Mouse (Mus musculus) spleen, postnatal 14 days (tissue): Measurements from ENCODE around the gene Gm43518.
A peak's percentile ranks its signal among the peaks of the same experiment; 100 is the strongest.

ENCODE experiments used
- DNase-seq, 2 experiments: peaks; one replicate each; pipeline ENCODE4 v3.0.0; 2021 to 2022; ENCODE audit warnings: low spot score in 2 of 2

Gm43518 gene

DNA sequence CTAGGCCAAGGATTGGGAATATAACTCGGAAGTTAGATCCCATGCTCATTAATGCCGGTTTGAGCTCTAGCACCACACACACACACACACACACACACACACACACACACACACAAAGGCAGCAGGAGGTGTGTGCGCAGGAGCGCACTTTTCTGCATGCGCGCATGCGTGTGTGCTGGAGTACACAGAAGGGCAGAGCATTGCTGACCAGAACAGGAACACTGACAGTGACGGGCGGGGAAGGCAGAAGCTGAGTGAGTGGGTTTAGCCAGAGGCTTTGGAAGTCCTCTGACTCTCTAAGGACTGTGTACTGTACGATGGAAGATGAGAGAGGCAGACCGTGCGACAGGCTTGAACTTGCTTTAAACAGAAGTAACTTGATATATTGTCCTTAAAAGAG is 6.3 kb downstream of the Gm43518 start:
- DNase-seq, result no peak

DNA sequence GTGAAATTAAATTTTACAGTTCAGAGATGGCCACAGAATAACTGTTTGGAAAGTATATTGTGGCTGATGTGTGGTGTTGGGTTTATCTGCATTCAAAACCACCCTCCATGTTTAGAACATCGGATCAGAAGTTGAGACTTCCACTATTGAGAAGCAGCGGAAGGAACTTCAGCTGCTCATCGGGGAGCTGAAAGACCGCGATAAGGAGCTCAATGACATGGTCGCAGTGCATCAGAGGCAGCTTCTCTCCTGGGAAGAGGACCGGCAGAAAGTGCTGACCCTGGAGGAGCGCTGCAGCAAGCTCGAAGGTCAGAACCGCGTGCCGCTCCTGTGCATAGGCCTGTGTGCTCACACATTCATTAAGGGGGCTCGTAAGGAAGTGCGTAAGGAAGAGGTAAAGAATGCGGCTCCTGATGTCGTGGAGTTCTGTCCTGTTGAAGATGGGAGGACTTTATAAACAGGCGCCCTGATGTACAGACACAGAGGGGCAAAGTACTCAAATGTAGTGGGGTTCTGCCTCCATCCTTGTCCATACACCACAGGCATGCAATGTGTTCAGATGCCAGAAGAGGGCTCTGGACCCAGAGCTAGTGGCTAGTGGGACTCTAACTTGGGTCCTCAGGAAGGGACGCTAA is 6.9 kb downstream of the Gm43518 start:
- DNase-seq, result peak in 1 of 2 experiments; percentile 28

DNA sequence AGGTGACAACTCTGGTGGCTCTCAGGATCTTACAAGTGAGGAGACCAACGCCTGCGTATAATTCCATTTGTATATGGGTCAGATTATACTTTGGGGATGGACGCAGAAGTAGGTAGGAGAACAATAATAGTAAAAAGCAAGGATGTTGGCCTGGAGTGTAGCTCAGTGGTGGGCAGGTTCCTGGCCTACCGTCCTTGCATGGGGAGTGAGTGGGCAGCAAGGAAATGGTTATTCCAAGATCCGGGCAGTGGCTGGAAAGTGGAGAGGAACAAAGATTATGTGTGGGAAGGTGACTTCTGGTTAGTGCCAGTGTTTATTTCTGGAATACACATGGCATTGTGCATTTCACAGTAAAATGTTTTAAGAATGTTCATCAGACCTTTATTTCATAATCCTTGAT is 8.7 kb downstream of the Gm43518 start:
- no peak for DNase-seq

DNA sequence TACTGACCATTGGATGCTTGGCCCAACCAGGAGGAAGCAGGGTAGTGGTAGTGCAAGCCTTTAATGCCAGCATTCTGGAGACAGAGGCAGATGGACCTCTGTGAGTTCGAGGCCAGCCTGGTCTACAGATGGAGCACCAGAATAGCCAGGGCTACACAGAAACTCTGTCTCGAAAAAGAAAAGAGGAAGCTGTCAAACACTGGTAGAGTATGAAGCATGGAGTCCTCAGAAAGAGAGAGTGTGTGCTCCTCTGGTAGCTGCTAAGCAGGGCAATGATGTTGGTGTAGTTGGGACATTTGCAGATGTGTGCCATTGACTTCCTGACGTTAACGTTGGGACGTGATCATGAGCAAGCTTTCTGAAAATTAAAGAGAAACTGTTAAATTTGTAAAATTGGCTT is 11.3 kb downstream of the Gm43518 start:
- no peak for DNase-seq

DNA sequence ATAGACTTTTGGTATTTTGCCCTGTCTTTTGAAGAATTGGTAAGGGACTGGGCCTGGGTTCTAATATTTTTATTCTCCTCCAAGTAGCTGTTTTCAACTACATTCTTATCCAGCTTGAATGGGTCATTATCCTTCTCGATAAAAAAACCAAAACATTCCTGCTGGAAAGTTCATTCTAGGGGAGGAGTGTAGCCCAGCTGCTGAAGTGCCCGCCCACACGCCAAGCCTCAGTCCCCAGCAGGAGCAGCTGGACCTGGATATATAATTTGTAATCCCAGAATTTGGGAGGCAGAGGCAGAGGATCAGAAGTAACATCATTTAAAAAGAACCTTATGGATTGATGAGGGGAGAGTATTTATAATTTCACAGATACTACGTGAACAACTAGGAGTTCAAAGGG is 19.3 kb downstream of the Gm43518 start:
- no peak for DNase-seq

DNA sequence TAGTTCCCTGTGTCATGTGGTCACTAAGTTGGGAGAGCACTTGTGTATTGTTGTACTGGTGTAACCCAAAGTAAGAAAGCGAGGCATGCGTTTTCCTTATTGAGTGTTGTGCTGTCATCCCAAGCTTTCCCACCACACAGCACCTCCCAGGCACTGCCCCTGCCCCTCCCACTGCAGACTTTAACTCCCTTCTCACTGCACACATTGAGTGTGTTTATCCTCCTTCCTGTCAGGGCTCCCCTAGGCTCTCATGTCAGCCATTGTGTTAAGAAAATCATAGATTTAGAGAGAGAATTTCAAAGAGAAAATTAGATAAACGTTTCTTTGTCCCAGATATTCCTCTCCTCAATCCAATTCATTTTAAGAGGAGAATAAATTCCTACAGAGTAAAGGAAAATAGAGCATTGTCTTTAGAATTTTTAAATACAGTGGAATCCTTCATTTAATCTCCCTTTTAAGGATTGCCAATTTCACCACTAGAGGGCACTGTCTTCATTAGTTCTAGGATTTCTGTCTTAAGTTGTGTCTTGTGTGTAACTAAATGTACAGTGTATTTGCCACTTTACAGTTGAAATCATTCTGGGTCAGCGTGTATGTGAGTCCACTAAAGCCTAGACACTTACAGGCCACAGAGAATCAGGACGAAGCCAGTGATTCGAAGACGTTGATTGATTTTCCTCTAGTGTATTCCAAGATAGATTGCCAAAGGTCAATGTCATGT is 20.0 kb downstream of the Gm43518 start:
- DNase-seq, result no peak

DNA sequence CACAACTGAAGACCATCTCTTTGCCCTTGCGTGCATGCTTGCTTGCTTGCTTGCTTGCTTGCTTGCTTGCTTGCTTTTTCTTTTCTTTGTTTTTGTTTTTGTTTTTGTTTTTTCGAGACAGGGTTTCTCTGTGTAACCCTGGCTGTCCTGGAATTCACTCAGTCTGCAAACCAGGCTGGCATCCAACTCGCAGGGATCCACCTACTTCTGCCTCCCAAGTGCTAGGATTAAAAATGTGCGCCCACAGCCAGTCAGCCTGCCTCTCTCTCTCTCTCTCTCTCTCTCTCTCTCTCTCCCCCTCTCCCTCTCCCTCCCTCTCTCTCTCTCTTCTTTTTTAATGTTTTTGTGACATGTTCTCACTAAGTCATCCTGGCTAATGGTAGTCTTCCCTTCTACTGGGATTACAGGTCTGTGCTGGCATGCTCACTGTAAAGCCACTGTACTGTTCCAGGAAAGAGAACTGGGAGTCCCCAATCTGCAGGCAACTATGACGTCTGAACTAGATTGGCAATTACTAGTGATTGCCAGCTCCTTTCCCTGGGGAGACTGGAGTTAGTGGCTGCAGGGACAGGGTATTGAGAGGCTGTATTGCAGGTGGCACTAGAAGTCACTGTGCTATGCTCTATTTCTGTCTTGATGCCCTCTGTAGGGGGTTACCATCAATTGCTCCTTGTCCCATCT is 25.3 kb downstream of the Gm43518 start:
- no peak for DNase-seq

DNA sequence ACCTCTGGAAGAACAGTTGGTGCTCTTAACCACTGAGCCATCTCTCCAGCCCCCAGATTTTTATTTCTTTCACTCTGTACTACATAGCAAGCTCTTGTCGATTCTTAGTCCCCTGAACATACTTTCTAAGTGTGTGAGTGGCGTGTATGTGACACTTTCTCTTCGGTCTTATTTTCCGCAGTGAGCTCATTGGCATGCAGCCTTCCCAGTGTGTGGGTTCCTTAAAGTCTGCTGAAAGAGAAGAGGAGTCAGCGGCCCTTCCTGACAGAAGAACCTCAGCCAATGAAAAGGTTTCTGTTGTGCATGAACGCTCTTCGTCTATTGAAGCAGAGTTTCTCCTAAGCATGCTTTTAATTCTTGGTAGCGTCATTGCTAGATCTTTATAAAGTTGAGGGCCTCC is 30.0 kb downstream of the Gm43518 start:
- DNase-seq, result no peak

DNA sequence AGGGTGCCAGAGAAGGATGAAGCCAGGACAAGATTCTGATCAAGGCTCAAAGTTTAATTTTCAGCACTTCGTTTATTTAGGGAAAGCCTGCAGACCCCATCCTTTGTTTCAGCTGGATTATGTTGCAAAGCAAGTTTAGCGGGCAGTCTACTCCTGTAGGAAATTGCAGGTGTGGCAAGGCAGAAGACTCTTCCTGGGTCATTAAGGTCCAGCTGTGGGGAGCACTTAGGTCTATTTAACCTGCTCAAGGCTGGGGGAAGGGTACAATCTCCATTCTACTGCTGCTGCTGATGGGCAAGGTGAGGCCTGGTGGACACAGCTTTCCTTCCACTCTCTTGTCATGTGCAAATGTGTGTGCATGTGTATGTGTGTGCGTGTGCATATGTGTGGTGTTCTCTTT is 31.8 kb downstream of the Gm43518 start:
- DNase-seq, result no peak

DNA sequence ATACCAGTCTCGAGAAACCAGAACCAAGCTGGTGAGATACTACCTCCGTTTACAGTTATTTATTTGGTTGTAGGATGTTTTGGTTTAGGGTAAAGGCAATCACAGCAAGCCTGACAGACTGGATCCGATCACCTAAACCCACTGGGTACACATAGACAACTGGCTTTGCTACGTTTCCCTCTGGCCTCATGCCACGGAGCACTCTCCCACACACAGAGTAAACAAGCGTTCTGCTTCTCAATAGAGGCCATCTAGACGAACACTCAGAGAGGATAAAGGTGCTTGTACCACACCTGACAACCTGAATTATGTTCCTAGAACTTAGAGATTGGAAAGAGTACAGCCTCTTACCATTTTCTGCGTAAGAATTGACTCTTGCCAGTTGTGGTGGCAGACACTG is 32.9 kb downstream of the Gm43518 start:
- no peak for DNase-seq

DNA sequence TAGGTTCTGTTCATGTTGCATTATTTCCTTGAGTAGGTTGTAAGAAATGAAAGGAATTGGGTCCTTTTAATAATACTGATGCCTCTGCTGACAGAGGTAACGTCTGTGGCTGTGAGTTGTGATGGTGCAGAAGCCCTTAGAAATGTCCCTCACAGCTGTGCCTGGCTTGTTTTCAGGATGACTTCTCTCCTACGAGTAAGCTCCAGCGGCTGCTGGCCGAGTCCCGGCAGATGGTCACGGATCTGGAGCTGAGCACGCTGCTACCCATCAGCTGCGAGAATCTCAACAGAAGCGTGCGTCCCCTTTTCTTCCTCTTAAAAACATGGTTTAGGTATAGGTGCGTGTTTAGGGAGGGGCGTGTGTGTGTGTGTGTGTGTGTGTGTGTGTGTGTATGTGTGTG is 33.8 kb downstream of the Gm43518 start:
- DNase-seq, result no peak

DNA sequence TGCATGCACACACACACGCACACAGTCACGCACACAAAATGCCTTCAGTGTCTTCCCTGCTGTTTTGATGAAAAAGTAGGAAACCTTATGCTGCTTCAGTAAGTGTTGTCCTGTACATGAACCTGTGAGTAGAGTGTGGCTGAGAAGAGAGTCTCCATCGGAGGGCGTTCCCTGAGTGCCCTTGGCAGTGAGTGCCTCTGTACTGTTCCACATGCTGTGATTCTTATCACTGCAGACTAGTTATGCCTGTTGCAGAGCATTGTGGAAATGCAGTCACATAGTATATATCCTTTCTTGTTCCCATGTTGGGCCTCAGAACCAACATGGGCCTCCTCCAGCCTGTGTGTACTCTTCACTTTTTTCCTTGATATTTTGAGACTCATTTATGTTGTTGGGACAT is 37.0 kb downstream of the Gm43518 start:
- no peak for DNase-seq

DNA sequence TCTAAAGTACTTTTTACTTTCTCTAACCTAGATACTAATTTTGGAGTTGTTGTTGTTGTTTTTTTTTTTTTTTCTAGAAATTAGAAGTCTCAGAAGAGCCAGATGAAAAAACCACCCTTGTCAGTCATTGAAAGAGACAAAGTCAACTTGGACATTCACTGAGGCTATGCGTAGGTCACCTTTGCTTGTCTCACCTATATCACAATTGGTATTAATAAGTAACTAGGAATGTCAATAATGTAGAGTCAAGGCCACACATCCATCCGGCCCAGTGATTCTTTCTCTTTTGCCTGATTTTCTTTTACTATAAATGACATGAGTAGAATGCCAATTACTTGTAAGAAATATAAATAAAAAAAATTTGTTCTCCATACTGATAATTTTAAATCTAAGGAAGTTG is 39.5 kb downstream of the Gm43518 start:
- no peak for DNase-seq

DNA sequence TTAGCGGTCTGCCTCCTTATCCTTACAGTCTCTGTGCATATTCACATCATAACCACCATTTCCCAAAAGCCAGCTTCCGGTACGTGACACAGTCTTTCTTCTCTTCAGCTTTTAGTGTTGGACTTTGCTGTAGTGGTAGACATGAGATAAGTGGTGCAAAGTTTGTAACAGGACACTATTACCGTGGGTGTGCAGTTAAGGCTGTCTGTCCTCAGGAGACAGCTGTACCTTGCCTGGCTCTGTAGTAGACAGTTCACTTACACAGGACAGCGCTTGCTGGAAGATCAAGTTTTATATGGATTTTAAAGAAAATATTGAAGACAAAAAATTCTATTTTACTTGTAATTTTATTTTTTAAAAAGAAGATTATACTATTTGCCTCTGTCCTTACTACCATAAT is 41.2 kb downstream of the Gm43518 start:
- DNase-seq, result no peak

DNA sequence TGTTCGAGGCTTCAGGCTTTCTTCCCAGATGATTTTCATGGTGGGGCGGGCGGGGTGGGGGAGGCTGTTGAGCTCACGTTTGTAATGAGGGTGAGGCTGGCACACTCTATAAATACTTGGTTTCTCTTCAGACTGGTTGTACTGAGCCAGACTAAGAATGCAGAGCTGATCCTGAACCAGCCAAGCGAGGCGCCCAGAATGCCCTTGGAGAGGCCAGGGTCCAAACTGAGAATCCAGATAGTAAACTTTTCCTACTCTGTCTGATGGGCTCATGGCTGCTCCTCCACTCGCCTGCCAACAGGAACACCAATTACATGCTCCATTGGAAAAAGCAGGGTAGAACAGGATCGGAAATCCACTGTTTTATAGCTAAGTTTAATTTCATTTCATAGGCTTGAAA is 42.0 kb downstream of the Gm43518 start:
- no peak for DNase-seq

DNA sequence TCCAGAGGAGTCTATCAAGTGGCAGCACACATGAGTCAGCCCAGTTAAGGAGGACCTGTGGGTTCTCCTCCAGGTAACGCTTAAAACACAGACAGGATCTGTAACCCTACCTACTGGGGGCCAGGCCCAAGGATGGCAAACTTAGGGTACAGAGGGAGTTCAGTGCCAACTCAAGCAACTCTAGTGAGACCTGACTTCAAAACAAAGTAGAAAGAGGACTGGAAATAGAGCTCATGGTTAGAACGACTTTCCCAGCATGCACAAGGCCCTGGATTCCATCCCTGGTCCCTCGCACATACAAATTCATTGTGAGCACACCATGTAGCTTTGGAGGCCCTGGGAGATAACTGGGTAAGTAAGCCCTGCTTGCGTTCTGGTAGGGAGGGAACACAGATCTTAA is 43.4 kb downstream of the Gm43518 start:
- DNase-seq, result no peak

DNA sequence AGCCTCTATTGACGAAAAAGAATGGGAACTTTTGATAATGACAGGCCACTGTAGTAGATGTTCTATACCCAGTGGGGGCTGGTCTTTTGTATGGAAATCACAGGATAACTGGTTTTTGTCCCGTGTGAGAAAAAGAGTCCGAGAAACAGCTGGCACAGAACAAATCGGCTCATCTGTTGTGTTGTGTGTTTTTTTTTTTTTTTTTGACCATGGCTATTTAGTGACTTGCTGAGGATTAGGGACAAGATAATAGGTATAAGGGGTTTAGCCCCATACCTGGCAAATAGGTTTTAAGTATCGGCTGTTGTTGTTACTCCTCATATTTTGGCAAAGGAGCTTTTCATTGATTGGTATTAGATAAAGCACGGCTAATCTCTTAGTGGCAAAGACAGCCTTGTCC is 45.2 kb downstream of the Gm43518 start:
- DNase-seq, result no peak

DNA sequence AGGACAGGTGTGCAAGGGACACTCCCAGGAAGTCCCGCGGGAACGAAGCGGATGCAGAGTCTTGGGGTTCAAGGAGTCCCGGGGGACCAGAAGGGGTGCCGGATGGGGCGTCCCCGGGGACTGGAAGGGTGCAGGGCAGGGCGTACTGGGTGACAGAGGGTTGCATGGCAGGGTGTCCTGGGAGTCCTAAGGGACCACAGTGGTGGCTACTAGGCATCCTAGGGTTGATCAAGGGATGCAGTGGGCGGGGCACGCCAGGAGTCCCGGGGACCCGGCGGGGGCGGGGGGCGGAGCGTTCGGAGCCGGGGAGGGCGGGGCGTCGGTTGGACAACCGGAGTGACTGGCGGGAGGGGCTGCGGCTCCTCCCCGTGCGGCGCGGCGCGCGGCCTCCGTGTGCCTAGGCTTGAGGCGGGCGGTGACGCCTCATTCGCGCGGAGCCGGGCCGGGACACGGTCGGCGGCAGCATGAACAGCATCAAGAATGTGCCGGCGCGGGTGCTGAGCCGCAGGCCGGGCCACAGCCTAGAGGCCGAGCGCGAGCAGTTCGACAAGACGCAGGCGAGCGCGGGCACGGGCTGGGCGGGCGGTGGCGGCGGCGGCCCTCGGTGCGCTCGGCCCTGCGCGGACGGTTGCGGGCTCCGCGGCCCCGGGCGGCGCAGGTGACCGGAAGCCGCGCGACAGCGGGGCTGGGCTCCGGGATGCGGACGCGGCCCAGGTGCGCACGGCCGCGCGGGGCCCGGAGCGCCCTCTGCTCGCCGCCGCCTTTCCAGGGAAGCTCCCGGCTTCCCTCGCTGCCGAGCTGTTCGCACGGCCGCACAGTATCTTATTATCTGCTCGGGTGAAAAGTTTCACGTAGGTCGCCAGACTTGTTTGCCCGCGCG is 46.3 kb downstream of the Gm43518 start, which contains the start of gene Hip1r:
Gene Hip1r (plus strand): TSS at position 330 of the 880 bp plus-strand sequence.
- DNase-seq, result peak; percentile 73 to 75

DNA sequence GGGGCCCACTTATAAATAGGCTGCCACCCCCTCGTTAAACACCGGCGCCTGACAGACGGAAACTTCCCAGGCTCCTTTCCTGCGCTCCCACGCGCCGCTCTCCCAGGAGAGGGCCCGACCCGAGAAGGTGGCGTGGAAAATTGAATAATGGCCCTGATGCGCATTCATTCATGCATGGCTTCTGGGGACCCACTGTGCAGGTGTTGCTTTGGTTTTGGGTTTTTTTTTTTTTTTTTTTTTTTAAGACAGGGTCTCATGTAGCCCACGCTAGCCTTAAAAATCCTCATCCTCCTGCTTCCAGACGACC is 46.9 kb downstream of the Gm43518 start:
- no peak for DNase-seq

DNA sequence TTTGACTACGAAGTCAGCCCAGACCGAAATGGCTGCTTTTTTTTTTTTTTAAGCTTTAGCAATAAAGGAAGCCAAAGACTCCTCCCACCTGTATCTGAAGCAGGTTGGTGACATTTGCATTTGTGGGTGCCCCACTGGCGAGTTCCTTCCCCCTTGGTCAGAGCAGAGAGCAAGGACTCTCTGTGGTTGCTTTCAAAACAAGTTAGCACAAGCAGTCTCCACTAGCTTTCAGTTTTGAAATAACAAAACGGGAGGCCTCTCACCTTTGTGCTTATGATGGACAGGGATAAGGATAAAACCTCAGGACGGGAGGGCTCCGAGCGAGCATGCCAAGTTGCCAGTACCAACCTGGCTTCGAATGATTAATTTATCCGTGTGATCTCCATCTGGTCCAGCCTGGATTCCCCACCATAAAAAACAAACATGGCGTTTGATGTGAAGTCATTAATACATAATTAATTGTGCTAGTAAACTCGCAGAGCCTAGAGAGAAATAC is 47.4 kb downstream of the Gm43518 start:
- peak in 1 of 2 experiments; percentile 43 for DNase-seq

DNA sequence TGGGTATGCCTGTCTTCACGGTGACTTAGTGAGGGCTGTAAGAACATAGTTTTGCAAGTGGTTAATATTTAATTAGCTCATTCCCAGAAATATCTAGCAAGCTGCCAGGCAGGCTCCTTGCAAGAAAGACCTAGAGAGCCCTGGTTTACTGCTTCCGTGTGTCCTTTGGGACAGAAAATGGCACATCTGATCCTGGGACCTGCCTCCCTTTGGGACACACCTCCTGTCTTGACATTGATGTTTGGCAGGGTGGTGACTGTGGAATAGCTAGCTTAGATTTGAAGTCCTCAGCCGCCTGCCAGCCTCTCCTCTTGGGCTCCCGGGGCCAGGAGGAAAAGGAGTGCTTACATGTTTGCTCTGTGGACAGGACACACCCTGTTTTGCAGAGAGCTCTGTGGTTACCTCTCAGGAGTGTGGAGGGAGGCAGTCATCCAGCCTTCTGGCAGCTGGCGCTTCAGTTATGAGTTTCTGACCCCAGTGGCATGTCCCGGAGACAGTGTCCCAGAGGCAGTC is 48.5 kb downstream of the Gm43518 start:
- no peak for DNase-seq

DNA sequence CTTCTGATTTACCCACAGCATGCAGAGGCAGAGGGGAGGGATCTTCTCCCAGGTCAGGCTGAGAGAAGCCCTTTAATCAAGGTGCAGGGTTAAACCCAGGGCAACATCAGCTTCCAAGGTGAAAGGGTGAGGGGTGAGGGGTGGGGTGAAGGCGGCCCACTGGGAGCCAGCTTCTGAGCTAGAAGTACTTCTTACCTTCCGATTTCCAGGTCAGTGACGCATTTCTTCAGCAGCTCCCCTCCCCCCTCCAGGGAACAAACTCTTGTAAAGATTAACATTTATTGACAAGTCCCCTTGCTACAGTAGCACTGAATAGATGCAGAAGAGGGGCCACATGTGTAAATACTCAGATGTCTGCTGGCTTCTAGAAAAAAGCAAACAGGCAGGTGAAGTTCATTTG is 50.0 kb downstream of the Gm43518 start:
- no peak for DNase-seq
